Mouse (Mus musculus) intestine, embryonic 14.5 days (tissue): ENCODE measurements around the gene Htra2. TPM values are rescaled to one million over a fixed set of nuclear protein-coding genes. Genes with fewer than 3 reads are reported as not detected.

Source experiments
- ATAC-seq: fragments of 200-750 bp; cut with Nextera tagmentation; replicated peaks from 2 replicates; pipeline ENCODE4 v1.8.0; 2017; ENCODE audit warnings: low read depth, moderate number of reproducible peaks, moderate TSS enrichment, moderate library complexity; ENCODE audit not compliant: low FRiP score, low TSS enrichment
- DNase-seq: peaks from one replicate; pipeline ENCODE4 v3.0.0-alpha.2; 2018; ENCODE audit warnings: low spot score
- H3K27ac ChIP-seq: fragments of 300-500 bp; sonication (generic); 2 replicates; pipeline ENCODE4 v1.5.1; 2014; ENCODE audit warnings: low read depth, mild to moderate bottlenecking, control low read depth
- H3K27me3 ChIP-seq: fragments of 300-500 bp; sonication (generic); replicated peaks from 2 replicates; pipeline ENCODE4 v1.6.1; 2014; ENCODE audit warnings: low read length, control low read depth; ENCODE audit not compliant: control insufficient read depth, insufficient read depth
- H3K36me3 ChIP-seq: fragments of 300-500 bp; sonication (generic); 2 replicates; pipeline ENCODE4 v1.6.1; 2014; ENCODE audit warnings: low read length, control low read depth; ENCODE audit not compliant: control insufficient read depth, insufficient read depth
- H3K4me1 ChIP-seq: fragments of 300-500 bp; sonication (generic); replicated peaks from 2 replicates; pipeline ENCODE4 v1.6.1; 2014; ENCODE audit warnings: low read length, control low read depth, mixed read lengths; ENCODE audit not compliant: control insufficient read depth, insufficient read depth
- H3K4me2 ChIP-seq: fragments of 300-500 bp; sonication (generic); 2 replicates; pipeline ENCODE4 v1.6.1; 2014; ENCODE audit warnings: low read length
- H3K4me3 ChIP-seq: fragments of 300-500 bp; sonication (generic); 2 replicates; pipeline ENCODE4 v1.5.1; 2014; ENCODE audit warnings: low read depth, low read length, control low read depth, mixed read lengths
- H3K9ac ChIP-seq: fragments of 300-500 bp; sonication (generic); 2 replicates; pipeline ENCODE4 v1.6.1; 2014; ENCODE audit warnings: mild to moderate bottlenecking, low read length
- H3K9me3 ChIP-seq: fragments of 300-500 bp; sonication (generic); 2 replicates; pipeline ENCODE4 v1.6.1; 2016; ENCODE audit warnings: low read length, control low read depth; ENCODE audit not compliant: control insufficient read depth
- WGBS: fragments of 180-500 bp; shearing (Covaris S2); extraction: QIAGEN DNeasy Blood & Tissue Kit; methylation state at CpG from one replicate; pipeline ENCODE4 v1.1.7; 2014; 5-methylcytosine and 5-hydroxymethylcytosine counted together
- polyA plus RNA-seq: library from polyadenylated mRNA; unstranded; fragments of >200 nt; fragmentation: Nextera tagmentation; extraction: Ambion mirVana; gene quantifications from 2 replicates; pipeline ENCODE4 v1.2.1, GENCODE M21; 2014

Gene Htra2
- polyA plus RNA-seq, 1 experiment from 2014 or later, result 42.6 TPM

GRCm38 (mm10) chr6:83074979-83075378 lies 19.9 kb upstream of the Htra2 start:
- Histone ChIP-seq H3K4me2 (no peak overlapping the region), H3K4me3 (no peak overlapping the region), H3K9ac (no peak overlapping the region), H3K4me1 (peaks cover 12% of the 10 kb centered on the region), H3K27me3 (peaks cover 71% of the 10 kb centered on the region), H3K27ac (no peak overlapping the region), H3K9me3 (no peaks in the 10 kb centered on the region), H3K36me3 (peaks cover 2% of the 10 kb centered on the region; the same call in 1 of the 2 replicates)
- 16% methylated on average over 2 of the region's 2 CpGs for WGBS
- ATAC-seq, result no peak
- no peak for DNase-seq

- Histone ChIP-seq H3K4me1 (no peaks in the 10 kb centered on the region; the same call in none of the 2 replicates), H3K36me3 (no peaks in the 10 kb centered on the region), H3K4me2 (no peak overlapping the region; the same call in 1 of the 2 replicates), H3K9me3 (no peaks in the 10 kb centered on the region), H3K27me3 (peaks cover 98% of the 10 kb centered on the region), H3K9ac (no peak overlapping the region), H3K4me3 (peak overlapping the region; percentile 24; the same call in 1 of the 2 replicates), H3K27ac (no peak overlapping the region)
- under 1% methylated on average over 22 of the region's 24 CpGs for WGBS
- DNase-seq (peak; percentile 71), ATAC-seq (peak; percentile 72)
Measured at GRCm38 (mm10) chr6:83071220-83071619, 16.1 kb upstream of the Htra2 start.

- H3K4me3 ChIP-seq, result peak overlapping the region; percentile 24
- no peak overlapping the region for H3K4me2 ChIP-seq
- under 1% methylated on average over 53 of the region's 58 CpGs for WGBS
- DNase-seq (peak; percentile 90), ATAC-seq (peak; percentile 53)
- H3K27me3 ChIP-seq, result peaks cover 98% of the 10 kb centered on the region
- no peaks in the 10 kb centered on the region for H3K36me3 ChIP-seq
- H3K4me1 ChIP-seq, result no peaks in the 10 kb centered on the region; the same call in none of the 2 replicates
- H3K9ac ChIP-seq, result no peak overlapping the region
- H3K9me3 ChIP-seq, result no peaks in the 10 kb centered on the region
- H3K27ac ChIP-seq, result peak overlapping the region; percentile 34; the same call in 1 of the 2 replicates
Measured at GRCm38 (mm10) chr6:83070311-83071219, 15.5 kb upstream of the Htra2 start.

- H3K36me3 ChIP-seq, result no peaks in the 10 kb centered on the region
- ATAC-seq, result no peak
- peaks cover 98% of the 10 kb centered on the region for H3K27me3 ChIP-seq
- 0% methylated on average over 10 of the region's 10 CpGs for WGBS
- H3K4me2 ChIP-seq, result no peak within 1 kb of the TSS
- no peaks in the 10 kb centered on the region; the same call in none of the 2 replicates for H3K4me1 ChIP-seq
- H3K4me3 ChIP-seq, result peak within 1 kb of the TSS; percentile 24
- H3K9ac ChIP-seq, result peak within 1 kb of the TSS; percentile 15
- no peak for DNase-seq
- H3K27ac ChIP-seq, result peak within 1 kb of the TSS; percentile 34; the same call in 1 of the 2 replicates
- H3K9me3 ChIP-seq, result no peaks in the 10 kb centered on the region
Measured at GRCm38 (mm10) chr6:83070247-83070310, 15.0 kb upstream of the Htra2 start, which contains the start of gene Tlx2. Gene Tlx2, minus strand, starts transcription at chr6:83070293.

- H3K4me2 ChIP-seq, result no peak overlapping the region
- no peaks in the 10 kb centered on the region for H3K36me3 ChIP-seq
- peak overlapping the region; percentile 24 for H3K4me3 ChIP-seq
- peak overlapping the region; percentile 15 for H3K9ac ChIP-seq
- peak; percentile 25 for ATAC-seq
- DNase-seq, result peak; percentile 74
- H3K27ac ChIP-seq, result no peak overlapping the region
- H3K27me3 ChIP-seq, result peaks cover 98% of the 10 kb centered on the region
- no peaks in the 10 kb centered on the region for H3K9me3 ChIP-seq
- WGBS, result 2% methylated on average over 68 of the region's 69 CpGs
- no peaks in the 10 kb centered on the region; the same call in none of the 2 replicates for H3K4me1 ChIP-seq
Measured at GRCm38 (mm10) chr6:83069488-83070246, 14.6 kb upstream of the Htra2 start.

- no peak for ATAC-seq
- peak overlapping the region; percentile 36 for H3K4me2 ChIP-seq
- H3K9ac ChIP-seq, result no peak overlapping the region; the same call in 1 of the 2 replicates
- no peaks in the 10 kb centered on the region for H3K36me3 ChIP-seq
- H3K9me3 ChIP-seq, result no peaks in the 10 kb centered on the region
- H3K27ac ChIP-seq, result no peak overlapping the region
- peaks cover 98% of the 10 kb centered on the region for H3K27me3 ChIP-seq
- WGBS, result under 1% methylated on average over 80 of the region's 81 CpGs
- H3K4me1 ChIP-seq, result no peaks in the 10 kb centered on the region; the same call in none of the 2 replicates
- peak overlapping the region; percentile 24 for H3K4me3 ChIP-seq
- DNase-seq, result no peak
Measured at GRCm38 (mm10) chr6:83068706-83069487, 13.8 kb upstream of the Htra2 start.

GRCm38 (mm10) chr6:83068221-83068620 lies 13.1 kb upstream of the Htra2 start:
- H3K36me3 ChIP-seq, result no peaks in the 10 kb centered on the region
- 7% methylated on average over 8 of the region's 8 CpGs for WGBS
- no peak overlapping the region for H3K9ac ChIP-seq
- H3K4me3 ChIP-seq, result peak overlapping the region; percentile 24
- DNase-seq, result no peak
- peak overlapping the region; percentile 36; the same call in 1 of the 2 replicates for H3K4me2 ChIP-seq
- no peak overlapping the region for H3K27ac ChIP-seq
- peaks cover 99% of the 10 kb centered on the region for H3K27me3 ChIP-seq
- no peaks in the 10 kb centered on the region; the same call in none of the 2 replicates for H3K4me1 ChIP-seq
- no peaks in the 10 kb centered on the region for H3K9me3 ChIP-seq
- ATAC-seq, result no peak

- Histone ChIP-seq H3K9ac (no peak overlapping the region), H3K4me3 (no peak overlapping the region), H3K27ac (no peak overlapping the region), H3K4me2 (no peak overlapping the region), H3K36me3 (no peaks in the 10 kb centered on the region), H3K27me3 (peaks cover 100% of the 10 kb centered on the region), H3K9me3 (no peaks in the 10 kb centered on the region), H3K4me1 (no peaks in the 10 kb centered on the region; the same call in none of the 2 replicates)
- 33% methylated on average over 6 of the region's 6 CpGs for WGBS
- ATAC-seq (no peak), DNase-seq (no peak)
Measured at GRCm38 (mm10) chr6:83066441-83066840, 11.4 kb upstream of the Htra2 start.
